Mouse (Mus musculus): ENCODE data around the gene Hist1h2ah. TPM values are rescaled to one million over a fixed set of nuclear protein-coding genes. Genes with fewer than 3 reads are reported as not detected.
A peak's percentile ranks its signal among the peaks of the same experiment; 100 is the strongest.
"Not testable (repeated sequence)": the region's sequence is repeated elsewhere in the genome, so short reads cannot be mapped to it uniquely, and the experiment has no call there.

The Hist1h2ah gene
- polyA plus RNA-seq, 1 experiment, result 2.2 TPM

- Histone ChIP-seq H3K27me3 (ENCODE audit: control insufficient read depth, insufficient read depth, insufficient read length) (no peaks in the 10 kb centered on the region), H3ac (ENCODE audit: control insufficient read depth, insufficient read length) (no peak overlapping the region), H3K4me3 (no peak overlapping the region), H3K4me2 (ENCODE audit: low read depth) (no peak overlapping the region), H3K79me2 (ENCODE audit: control insufficient read depth, insufficient read depth) (no peaks in the 10 kb centered on the region), H3K36me3 (ENCODE audit: control insufficient read depth, insufficient read depth) (no peaks in the 10 kb centered on the region)
- TF ChIP-seq CEBPB (IDR thresholded peaks at IDR 0.05; ENCODE audit: insufficient read depth, poor library complexity, severe bottlenecking), result no peak
- no peak for TF ChIP-seq MYOG (IDR thresholded peaks at IDR 0.05; ENCODE audit: control insufficient read depth in 1 of 3, insufficient read depth in 1 of 3, insufficient read length in 2 of 3, low read depth in 2 of 3)
- no peak for TF ChIP-seq SRF (IDR thresholded peaks at IDR 0.05; ENCODE audit: control insufficient read depth, insufficient read length, low read depth)
- TF ChIP-seq TCF3 (IDR thresholded peaks at IDR 0.05; ENCODE audit: insufficient read length, low read depth), result no peak
- no peak for TF ChIP-seq MYOD1 (IDR thresholded peaks at IDR 0.05; ENCODE audit: control insufficient read depth in 1 of 3, insufficient read length in 2 of 3, low read depth in 2 of 3)
- TF ChIP-seq POLR2AphosphoS2 (IDR thresholded peaks at IDR 0.05; ENCODE audit: insufficient read length, low read depth), result no peak
- no peak for TF ChIP-seq MAX (IDR thresholded peaks at IDR 0.05; ENCODE audit: low read depth)
- TF ChIP-seq POLR2A (IDR thresholded peaks at IDR 0.05; ENCODE audit: insufficient read length, low read depth), result no peak
Measured at GRCm38 (mm10) chr13:22045311-22045710, 9.9 kb upstream of the Hist1h2ah start.

- H3K27me3 ChIP-seq (ENCODE audit: control insufficient read depth, insufficient read depth, insufficient read length), result no peaks in the 10 kb centered on the region
- no peaks in the 10 kb centered on the region for H3K79me2 ChIP-seq (ENCODE audit: control insufficient read depth, insufficient read depth)
- peak overlapping the region; percentile 76 for H3K4me2 ChIP-seq (ENCODE audit: low read depth)
- TF ChIP-seq USF1 (IDR thresholded peaks at IDR 0.05; ENCODE audit: low read depth) (no peak), E2F4 (IDR thresholded peaks at IDR 0.05; ENCODE audit: insufficient read depth) (no peak), TCF12 (IDR thresholded peaks at IDR 0.05; ENCODE audit: insufficient read depth, poor library complexity, severe bottlenecking) (no peak), POLR2A (IDR thresholded peaks at IDR 0.05; ENCODE audit: insufficient read length, low read depth) (no peak), MAX (IDR thresholded peaks at IDR 0.05; ENCODE audit: low read depth) (no peak), POLR2AphosphoS2 (IDR thresholded peaks at IDR 0.05; ENCODE audit: insufficient read length, low read depth) (no peak)
- H3K36me3 ChIP-seq (ENCODE audit: control insufficient read depth, insufficient read depth), result no peaks in the 10 kb centered on the region
- H3K4me3 ChIP-seq, result no peak overlapping the region
- no peak overlapping the region for H3ac ChIP-seq (ENCODE audit: control insufficient read depth, insufficient read length)
Measured at GRCm38 (mm10) chr13:22044432-22045155, 9.2 kb upstream of the Hist1h2ah start.

DNA sequence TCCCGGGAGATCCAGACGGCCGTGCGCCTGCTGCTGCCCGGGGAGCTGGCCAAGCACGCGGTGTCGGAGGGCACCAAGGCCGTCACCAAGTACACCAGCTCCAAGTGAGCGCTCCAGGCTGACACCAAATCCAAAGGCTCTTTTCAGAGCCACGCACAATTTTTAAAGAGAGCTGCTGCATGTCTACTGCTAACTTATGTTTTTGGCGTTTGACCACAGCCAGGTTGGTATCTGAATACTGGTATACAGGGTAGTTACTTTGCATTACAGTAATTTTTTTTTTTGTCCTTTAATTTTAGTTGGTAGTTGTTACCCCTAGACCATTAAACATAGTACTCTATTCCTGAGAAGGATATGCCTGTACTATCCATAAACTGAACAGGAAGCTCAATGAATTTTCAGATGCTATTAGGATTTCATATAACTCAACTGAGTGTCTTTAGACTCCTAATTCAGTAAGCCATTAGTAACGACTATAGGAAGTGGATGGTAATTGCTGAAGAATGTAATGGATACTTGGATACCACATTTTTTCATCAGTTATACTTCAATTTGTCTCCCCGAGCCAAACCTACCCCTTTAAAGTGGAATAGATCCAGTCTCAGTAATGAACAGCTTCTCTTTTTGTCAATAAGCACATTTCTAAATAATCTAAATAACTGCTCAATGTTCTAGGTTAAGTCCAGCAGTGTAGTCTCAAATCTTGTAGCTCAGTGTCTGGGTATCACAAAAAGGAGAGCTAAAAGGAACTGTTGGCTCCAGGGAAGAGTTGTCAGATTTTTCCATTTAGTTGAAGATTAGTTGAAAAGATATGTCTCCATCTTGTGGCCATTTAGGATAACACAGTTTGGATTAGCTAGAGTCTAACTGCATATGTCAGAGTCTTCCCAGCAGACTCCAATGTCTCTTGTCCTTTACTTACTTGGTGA is 8.4 kb upstream of the Hist1h2ah start:
- Histone ChIP-seq H3ac (ENCODE audit: control insufficient read depth, insufficient read length) (no peak overlapping the region), H3K4me3 (peak overlapping the region; percentile 28), H3K27me3 (ENCODE audit: control insufficient read depth, insufficient read depth, insufficient read length) (no peaks in the 10 kb centered on the region), H3K79me2 (ENCODE audit: control insufficient read depth, insufficient read depth) (no peaks in the 10 kb centered on the region), H3K4me2 (ENCODE audit: low read depth) (peak overlapping the region; percentile 76), H3K36me3 (ENCODE audit: control insufficient read depth, insufficient read depth) (no peaks in the 10 kb centered on the region)
- no peak for TF ChIP-seq SRF (IDR thresholded peaks at IDR 0.05; ENCODE audit: control insufficient read depth, insufficient read length, low read depth)
- TF ChIP-seq POLR2A (IDR thresholded peaks at IDR 0.05; ENCODE audit: insufficient read length, low read depth), result peak; percentile 44

DNA sequence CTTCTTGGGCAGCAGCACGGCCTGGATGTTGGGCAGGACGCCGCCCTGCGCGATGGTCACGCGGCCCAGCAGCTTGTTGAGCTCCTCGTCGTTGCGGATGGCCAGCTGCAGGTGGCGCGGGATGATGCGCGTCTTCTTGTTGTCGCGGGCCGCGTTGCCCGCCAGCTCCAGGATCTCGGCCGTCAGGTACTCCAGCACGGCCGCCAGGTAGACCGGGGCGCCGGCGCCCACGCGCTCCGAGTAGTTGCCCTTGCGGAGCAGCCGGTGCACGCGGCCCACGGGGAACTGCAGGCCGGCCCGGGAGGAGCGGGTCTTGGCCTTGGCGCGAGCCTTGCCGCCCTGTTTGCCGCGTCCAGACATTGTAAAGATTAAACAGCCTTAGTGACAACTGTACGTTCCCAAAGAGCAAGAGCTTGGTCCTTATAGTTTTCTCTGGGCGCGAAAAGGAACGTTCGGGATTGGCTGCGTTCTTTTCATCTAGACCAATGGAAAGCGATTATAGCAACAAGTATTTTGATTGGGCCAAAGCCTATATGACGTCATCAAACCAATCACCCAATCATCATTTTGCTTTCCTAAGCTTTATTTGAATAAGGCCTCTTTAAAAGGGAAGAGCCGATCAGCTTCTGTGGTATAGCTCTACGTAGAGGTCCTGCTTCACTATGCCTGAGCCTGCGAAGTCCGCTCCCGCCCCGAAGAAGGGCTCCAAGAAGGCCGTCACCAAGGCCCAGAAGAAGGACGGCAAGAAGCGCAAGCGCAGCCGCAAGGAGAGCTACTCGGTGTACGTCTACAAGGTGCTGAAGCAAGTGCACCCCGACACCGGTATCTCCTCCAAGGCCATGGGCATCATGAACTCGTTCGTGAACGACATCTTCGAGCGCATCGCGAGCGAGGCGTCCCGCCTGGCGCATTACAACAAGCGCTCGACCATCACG is 7.5 kb upstream of the Hist1h2ah start, which contains the start of the genes Hist1h2ag and Hist1h2bj:
Gene Hist1h2ag (minus strand): TSS at position 377 of the 935 bp plus-strand sequence.
Gene Hist1h2bj (plus strand): TSS at position 647 of the 935 bp plus-strand sequence.
- H3ac ChIP-seq (ENCODE audit: control insufficient read depth, insufficient read length); H3K36me3 ChIP-seq (ENCODE audit: control insufficient read depth, insufficient read depth); H3K27me3 ChIP-seq (ENCODE audit: control insufficient read depth, insufficient read depth, insufficient read length); H3K79me2 ChIP-seq (ENCODE audit: control insufficient read depth, insufficient read depth): not testable (repeated sequence)
- TF ChIP-seq E2F4 (IDR thresholded peaks at IDR 0.05; ENCODE audit: insufficient read depth) (peak; percentile 95), POLR2AphosphoS2 (IDR thresholded peaks at IDR 0.05; ENCODE audit: insufficient read length, low read depth) (peak; percentile 86), POLR2A (IDR thresholded peaks at IDR 0.05; ENCODE audit: insufficient read length, low read depth) (peak; percentile 85)
- Histone ChIP-seq H3K4me3 (peak within 1 kb of the TSS; percentile 28), H3K4me2 (ENCODE audit: low read depth) (peak within 1 kb of the TSS; percentile 76)
